Mouse (Mus musculus): ENCODE data around the gene Ncbp1. TPM values are rescaled to one million over a fixed set of nuclear protein-coding genes. Genes with fewer than 3 reads are reported as not detected.
"Not testable (repeated sequence)": the region's sequence is repeated elsewhere in the genome, so short reads cannot be mapped to it uniquely, and the experiment has no call there.

Gene Ncbp1
- polyA plus RNA-seq, 1 experiment: 63.9 TPM

GRCm38 (mm10) chr4:46165831-46166230, 27.4 kb downstream of the Ncbp1 start:
- TF ChIP-seq CTCF (IDR thresholded peaks at IDR 0.05; ENCODE audit: borderline replicate concordance, insufficient read depth, low read length) (no peak), POLR2A (IDR thresholded peaks at IDR 0.05; ENCODE audit: low read depth, low read length) (no peak)
- H3K4me1 ChIP-seq (ENCODE audit: control insufficient read depth, insufficient read depth, low read length): no peaks in the 10 kb centered on the region

GRCm38 (mm10) chr4:46171761-46172160, 33.3 kb downstream of the Ncbp1 start:
- no peak overlapping the region for H3K4me3 ChIP-seq (ENCODE audit: insufficient read depth, low read length)
- no peak overlapping the region for H3K27ac ChIP-seq (ENCODE audit: insufficient read depth, low read length)
- TF ChIP-seq CTCF (IDR thresholded peaks at IDR 0.05; ENCODE audit: borderline replicate concordance, insufficient read depth, low read length) (no peak), POLR2A (IDR thresholded peaks at IDR 0.05; ENCODE audit: low read depth, low read length) (no peak)
- no peaks in the 10 kb centered on the region for H3K4me1 ChIP-seq (ENCODE audit: control insufficient read depth, insufficient read depth, low read length)

More at GRCm38 (mm10) chr4:46165831-46166230, 27.4 kb downstream of the Ncbp1 start:
- H3K4me3 ChIP-seq (ENCODE audit: insufficient read depth, low read length): no peak overlapping the region
- no peak overlapping the region for H3K27ac ChIP-seq (ENCODE audit: insufficient read depth, low read length)

GRCm38 (mm10) chr4:46176313-46176712, 37.9 kb downstream of the Ncbp1 start:
- Histone ChIP-seq H3K27ac (ENCODE audit: insufficient read depth, low read length) (no peak overlapping the region), H3K4me1 (ENCODE audit: control insufficient read depth, insufficient read depth, low read length) (no peaks in the 10 kb centered on the region), H3K4me3 (ENCODE audit: insufficient read depth, low read length) (no peak overlapping the region)
- no peak for TF ChIP-seq POLR2A (IDR thresholded peaks at IDR 0.05; ENCODE audit: low read depth, low read length)
- no peak for TF ChIP-seq CTCF (IDR thresholded peaks at IDR 0.05; ENCODE audit: borderline replicate concordance, insufficient read depth, low read length)

- Histone ChIP-seq H3K27ac (ENCODE audit: insufficient read depth, low read length) (no peak overlapping the region), H3K4me1 (ENCODE audit: control insufficient read depth, insufficient read depth, low read length) (no peaks in the 10 kb centered on the region), H3K4me3 (ENCODE audit: insufficient read depth, low read length) (no peak overlapping the region)
- TF ChIP-seq CTCF (IDR thresholded peaks at IDR 0.05; ENCODE audit: borderline replicate concordance, insufficient read depth, low read length) (no peak), POLR2A (IDR thresholded peaks at IDR 0.05; ENCODE audit: low read depth, low read length) (no peak)
Measured at GRCm38 (mm10) chr4:46177018-46177417, 38.6 kb downstream of the Ncbp1 start.

- H3K27ac ChIP-seq (ENCODE audit: insufficient read depth, low read length): no peak overlapping the region
- no peak overlapping the region for H3K4me3 ChIP-seq (ENCODE audit: insufficient read depth, low read length)
- no peaks in the 10 kb centered on the region for H3K4me1 ChIP-seq (ENCODE audit: control insufficient read depth, insufficient read depth, low read length)
- TF ChIP-seq POLR2A (IDR thresholded peaks at IDR 0.05; ENCODE audit: low read depth, low read length): no peak
Measured at GRCm38 (mm10) chr4:46177496-46177895, 39.1 kb downstream of the Ncbp1 start.

GRCm38 (mm10) chr4:46181168-46181567, 42.8 kb downstream of the Ncbp1 start:
- Histone ChIP-seq H3K27ac (ENCODE audit: insufficient read depth, low read length) (no peak overlapping the region), H3K4me3 (ENCODE audit: insufficient read depth, low read length) (no peak overlapping the region), H3K4me1 (ENCODE audit: control insufficient read depth, insufficient read depth, low read length) (no peaks in the 10 kb centered on the region)
- no peak for TF ChIP-seq CTCF (IDR thresholded peaks at IDR 0.05; ENCODE audit: borderline replicate concordance, insufficient read depth, low read length)
- no peak for TF ChIP-seq POLR2A (IDR thresholded peaks at IDR 0.05; ENCODE audit: low read depth, low read length)

- H3K4me3 ChIP-seq (ENCODE audit: insufficient read depth, low read length): no peak overlapping the region
- H3K4me1 ChIP-seq (ENCODE audit: control insufficient read depth, insufficient read depth, low read length): no peaks in the 10 kb centered on the region
- no peak overlapping the region for H3K27ac ChIP-seq (ENCODE audit: insufficient read depth, low read length)
- TF ChIP-seq CTCF (IDR thresholded peaks at IDR 0.05; ENCODE audit: borderline replicate concordance, insufficient read depth, low read length) (no peak), POLR2A (IDR thresholded peaks at IDR 0.05; ENCODE audit: low read depth, low read length) (no peak)
Measured at GRCm38 (mm10) chr4:46182181-46182580, 43.8 kb downstream of the Ncbp1 start.

- Histone ChIP-seq H3K4me3 (ENCODE audit: insufficient read depth, low read length) (no peak overlapping the region), H3K4me1 (ENCODE audit: control insufficient read depth, insufficient read depth, low read length) (no peaks in the 10 kb centered on the region), H3K27ac (ENCODE audit: insufficient read depth, low read length) (no peak overlapping the region)
- TF ChIP-seq POLR2A (IDR thresholded peaks at IDR 0.05; ENCODE audit: low read depth, low read length) (no peak), CTCF (IDR thresholded peaks at IDR 0.05; ENCODE audit: borderline replicate concordance, insufficient read depth, low read length) (no peak)
Measured at GRCm38 (mm10) chr4:46185423-46185822, 47.0 kb downstream of the Ncbp1 start.

GRCm38 (mm10) chr4:46185890-46186289, 47.5 kb downstream of the Ncbp1 start:
- TF ChIP-seq POLR2A (IDR thresholded peaks at IDR 0.05; ENCODE audit: low read depth, low read length) (no peak), CTCF (IDR thresholded peaks at IDR 0.05; ENCODE audit: borderline replicate concordance, insufficient read depth, low read length) (no peak)
- H3K27ac ChIP-seq (ENCODE audit: insufficient read depth, low read length): no peak overlapping the region
- H3K4me3 ChIP-seq (ENCODE audit: insufficient read depth, low read length): no peak overlapping the region
- no peaks in the 10 kb centered on the region for H3K4me1 ChIP-seq (ENCODE audit: control insufficient read depth, insufficient read depth, low read length)

GRCm38 (mm10) chr4:46186466-46186865, 48.1 kb downstream of the Ncbp1 start:
- Histone ChIP-seq H3K4me3 (ENCODE audit: insufficient read depth, low read length) (no peak overlapping the region), H3K4me1 (ENCODE audit: control insufficient read depth, insufficient read depth, low read length) (no peaks in the 10 kb centered on the region), H3K27ac (ENCODE audit: insufficient read depth, low read length) (no peak overlapping the region)
- no peak for TF ChIP-seq POLR2A (IDR thresholded peaks at IDR 0.05; ENCODE audit: low read depth, low read length)
- TF ChIP-seq CTCF (IDR thresholded peaks at IDR 0.05; ENCODE audit: borderline replicate concordance, insufficient read depth, low read length): no peak

GRCm38 (mm10) chr4:46192011-46192410, 53.6 kb downstream of the Ncbp1 start:
- not testable (repeated sequence) for H3K27ac ChIP-seq (ENCODE audit: insufficient read depth, low read length); H3K4me1 ChIP-seq (ENCODE audit: control insufficient read depth, insufficient read depth, low read length); H3K4me3 ChIP-seq (ENCODE audit: insufficient read depth, low read length)
